Mouse (Mus musculus) forebrain, embryonic 16.5 days (tissue): ENCODE results near the gene Sp1. TPM values are rescaled to one million over a fixed set of nuclear protein-coding genes. Genes with fewer than 3 reads are reported as not detected.

Source experiments
- ATAC-seq: fragments of 200-750 bp; cut with Nextera tagmentation; 2 replicates; pipeline ENCODE4 v1.8.0; 2017; ENCODE audit warnings: mild to moderate bottlenecking, moderate library complexity
- H3K27ac ChIP-seq: fragments of 300-500 bp; sonication (generic); 2 replicates; pipeline ENCODE4 v1.5.1; 2014; ENCODE audit warnings: low read length, control low read depth
- H3K27me3 ChIP-seq: fragments of 300-500 bp; sonication (generic); replicated peaks from 2 replicates; pipeline ENCODE4 v1.6.1; 2014; ENCODE audit warnings: low read length; ENCODE audit not compliant: control insufficient read depth, insufficient read depth
- H3K36me3 ChIP-seq: fragments of 300-500 bp; sonication (generic); 2 replicates; pipeline ENCODE4 v1.6.1; 2014; ENCODE audit not compliant: control insufficient read depth, insufficient read depth
- H3K4me1 ChIP-seq: fragments of 300-500 bp; sonication (generic); replicated peaks from 2 replicates; pipeline ENCODE4 v1.6.1; 2014; ENCODE audit warnings: low read length; ENCODE audit not compliant: control insufficient read depth, insufficient read depth
- H3K4me2 ChIP-seq: fragments of 300-500 bp; sonication (generic); 2 replicates; pipeline ENCODE4 v1.6.1; 2014; ENCODE audit warnings: mild to moderate bottlenecking, low read length, control low read depth
- H3K4me3 ChIP-seq: fragments of 300-500 bp; sonication (generic); replicated peaks from 2 replicates; pipeline ENCODE4 v1.5.1; 2014; ENCODE audit warnings: mild to moderate bottlenecking, low read length, control low read depth
- H3K9ac ChIP-seq: fragments of 300-500 bp; sonication (generic); replicated peaks from 2 replicates; pipeline ENCODE4 v1.6.1; 2014; ENCODE audit warnings: low read depth, low read length, control low read depth
- H3K9me3 ChIP-seq: fragments of 300-500 bp; sonication (generic); 2 replicates; pipeline ENCODE4 v1.6.1; 2016; ENCODE audit warnings: low read length; ENCODE audit not compliant: control insufficient read depth
- WGBS: fragments of 180-500 bp; shearing (Covaris S2); extraction: QIAGEN DNeasy Blood & Tissue Kit; methylation state at CpG from one replicate; pipeline ENCODE4 v1.1.7; 2014; 5-methylcytosine and 5-hydroxymethylcytosine counted together
- polyA plus RNA-seq: library from polyadenylated mRNA; unstranded; fragments of >200 nt; fragmentation: Nextera tagmentation; extraction: Ambion mirVana; gene quantifications from 2 replicates; pipeline ENCODE4 v1.2.1, GENCODE M21; 2015

Sp1 gene
- polyA plus RNA-seq, 1 experiment from 2014 or later, result 5.0 TPM

DNA sequence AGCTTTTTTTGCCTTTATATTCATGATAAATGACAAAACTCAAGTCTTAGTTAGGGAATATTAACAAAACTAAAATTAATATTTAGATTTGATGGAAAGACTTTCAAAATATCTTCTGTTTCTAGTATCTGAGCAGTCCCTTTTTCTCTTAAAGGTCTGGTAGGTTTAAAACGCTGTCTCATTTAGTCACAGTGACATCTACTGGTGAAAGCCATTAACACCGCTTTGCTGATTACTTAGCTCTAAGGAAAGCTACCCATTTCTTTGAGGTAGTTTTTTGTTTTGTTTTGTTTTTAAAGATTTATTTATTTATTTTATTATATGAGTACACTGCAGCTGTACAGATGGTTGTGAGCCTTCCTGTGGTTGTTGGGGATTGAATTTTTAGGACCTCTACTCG, 15.5 kb downstream of the Sp1 start:
- no peak overlapping the region for H3K27ac ChIP-seq
- H3K9me3 ChIP-seq, result no peaks in the 10 kb centered on the region
- ATAC-seq, result no peak
- 54% methylated on average over 3 of the region's 3 CpGs for WGBS
- no peak overlapping the region for H3K4me2 ChIP-seq
- H3K4me1 ChIP-seq, result no peaks in the 10 kb centered on the region; the same call in 1 of the 2 replicates
- 0 out of 2 replicates have a peak, but pooled peaks cover 5% of the 10 kb centered on the region for H3K36me3 ChIP-seq
- no peaks in the 10 kb centered on the region for H3K27me3 ChIP-seq
- H3K9ac ChIP-seq, result no peak overlapping the region
- no peak overlapping the region for H3K4me3 ChIP-seq

DNA sequence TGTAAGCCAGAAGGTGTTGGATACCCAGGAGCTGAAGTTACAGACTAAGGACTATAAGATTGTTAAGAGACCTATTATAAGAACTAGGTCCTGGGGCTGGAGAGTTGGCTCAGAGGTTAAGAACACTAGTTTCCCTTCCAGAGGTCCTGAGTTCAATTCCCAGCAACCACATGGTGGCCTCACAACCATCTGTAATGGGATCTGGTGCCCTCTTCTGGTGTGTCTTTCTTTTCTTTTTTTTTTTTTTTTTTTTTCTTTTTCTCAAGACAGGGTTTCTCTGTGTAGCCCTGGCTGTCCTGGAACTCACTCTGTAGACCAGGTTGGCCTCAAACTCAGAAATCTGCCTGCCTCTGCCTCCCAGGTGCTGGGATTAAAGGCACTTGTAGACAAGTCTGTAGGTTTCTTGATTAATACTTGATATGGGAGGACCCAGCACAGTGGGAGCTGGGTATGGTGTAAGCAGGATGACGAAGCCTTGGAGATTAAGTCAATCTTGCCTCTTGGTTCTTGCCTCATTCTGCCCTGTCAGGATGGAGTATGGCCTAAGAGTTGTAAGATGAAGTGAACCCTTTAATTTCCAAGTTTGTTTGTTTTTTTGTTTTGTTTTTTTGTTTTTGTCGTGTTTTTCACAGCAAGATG, 17.8 kb downstream of the Sp1 start:
- Histone ChIP-seq H3K36me3 (peaks cover 13% of the 10 kb centered on the region; the same call in 1 of the 2 replicates), H3K9me3 (no peaks in the 10 kb centered on the region), H3K9ac (no peak overlapping the region), H3K27ac (no peak overlapping the region), H3K4me1 (no peaks in the 10 kb centered on the region), H3K4me3 (no peak overlapping the region), H3K4me2 (no peak overlapping the region), H3K27me3 (no peaks in the 10 kb centered on the region)
- no peak for ATAC-seq
- WGBS, result 96% methylated on average over 2 of the region's 2 CpGs

DNA sequence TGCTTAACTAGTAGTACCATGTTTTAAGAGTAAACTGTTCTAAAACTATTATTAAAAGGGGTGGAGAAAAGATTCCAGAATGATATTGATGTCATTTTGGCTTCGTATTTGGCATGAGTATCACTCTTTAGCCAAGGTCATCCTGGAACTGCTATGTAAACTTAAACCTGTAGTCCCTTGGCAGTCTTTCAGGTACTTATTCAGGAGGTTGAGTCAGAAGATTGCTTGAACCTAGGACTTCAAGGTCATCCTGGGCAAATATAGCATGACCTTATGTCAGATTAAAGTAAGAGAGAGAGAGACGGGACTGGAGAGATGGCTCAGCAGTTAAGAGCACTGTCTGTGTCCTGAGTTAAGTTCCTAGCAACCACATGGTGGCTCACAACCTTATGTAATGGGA, 18.7 kb downstream of the Sp1 start:
- Histone ChIP-seq H3K4me3 (no peak overlapping the region), H3K27me3 (no peaks in the 10 kb centered on the region), H3K9ac (no peak overlapping the region), H3K4me2 (no peak overlapping the region), H3K9me3 (no peaks in the 10 kb centered on the region), H3K4me1 (no peaks in the 10 kb centered on the region), H3K36me3 (peaks cover 13% of the 10 kb centered on the region; the same call in 1 of the 2 replicates), H3K27ac (no peak overlapping the region)
- WGBS, result 97% methylated on average over 2 of the region's 2 CpGs
- no peak for ATAC-seq

DNA sequence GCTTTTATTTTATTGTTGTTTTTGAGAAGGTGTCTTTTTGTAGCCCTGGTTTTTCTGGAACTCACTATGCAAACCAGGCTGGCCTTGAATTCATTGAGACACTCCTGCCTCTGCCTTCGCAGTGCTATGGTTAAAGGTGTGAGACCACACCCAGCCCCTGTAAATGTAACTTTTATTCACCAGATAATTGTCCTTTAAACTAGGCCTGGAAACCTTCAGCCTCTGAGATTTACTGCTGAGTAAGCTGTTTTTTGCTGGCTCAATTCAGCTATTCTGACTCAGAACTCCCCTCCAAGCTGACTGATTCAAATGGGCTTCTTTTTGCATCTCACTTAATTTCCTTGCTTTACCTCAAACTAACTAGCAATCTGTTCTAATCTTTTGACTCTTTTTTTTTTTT, 21.0 kb downstream of the Sp1 start:
- H3K9ac ChIP-seq, result no peak overlapping the region
- H3K4me3 ChIP-seq, result no peak overlapping the region
- ATAC-seq, result no peak
- H3K36me3 ChIP-seq, result peaks cover 20% of the 10 kb centered on the region
- H3K4me2 ChIP-seq, result no peak overlapping the region
- 92% methylated on average over 1 of the region's 1 CpGs for WGBS
- no peaks in the 10 kb centered on the region for H3K4me1 ChIP-seq
- H3K27me3 ChIP-seq, result no peaks in the 10 kb centered on the region
- H3K27ac ChIP-seq, result no peak overlapping the region
- H3K9me3 ChIP-seq, result no peaks in the 10 kb centered on the region

DNA sequence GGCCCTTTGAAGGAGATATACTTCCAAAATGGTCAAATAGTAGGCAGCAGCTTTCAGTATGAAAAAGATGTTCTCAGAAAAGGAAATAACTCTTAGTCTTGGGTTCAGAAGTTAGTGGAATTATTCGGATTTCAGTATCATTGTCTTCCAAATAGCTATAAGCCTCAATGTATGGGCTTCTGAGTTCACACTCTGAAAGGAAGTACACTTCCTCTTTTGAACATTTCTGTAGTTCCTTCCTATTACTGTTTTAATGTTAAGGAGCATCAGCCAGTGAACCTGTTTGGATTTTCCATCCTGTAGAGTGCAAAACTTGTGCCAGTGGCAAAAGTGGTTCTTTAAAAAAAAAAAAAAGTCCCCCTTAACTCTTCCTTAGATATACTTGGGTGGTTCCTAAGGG, 26.1 kb downstream of the Sp1 start:
- H3K27ac ChIP-seq, result no peak overlapping the region
- no peaks in the 10 kb centered on the region for H3K9me3 ChIP-seq
- no peak for ATAC-seq
- no peak overlapping the region for H3K9ac ChIP-seq
- H3K4me2 ChIP-seq, result no peak overlapping the region
- WGBS, result 97% methylated on average over 1 of the region's 1 CpGs
- H3K36me3 ChIP-seq, result peaks cover 18% of the 10 kb centered on the region
- H3K27me3 ChIP-seq, result no peaks in the 10 kb centered on the region
- H3K4me3 ChIP-seq, result no peak overlapping the region
- no peaks in the 10 kb centered on the region for H3K4me1 ChIP-seq

DNA sequence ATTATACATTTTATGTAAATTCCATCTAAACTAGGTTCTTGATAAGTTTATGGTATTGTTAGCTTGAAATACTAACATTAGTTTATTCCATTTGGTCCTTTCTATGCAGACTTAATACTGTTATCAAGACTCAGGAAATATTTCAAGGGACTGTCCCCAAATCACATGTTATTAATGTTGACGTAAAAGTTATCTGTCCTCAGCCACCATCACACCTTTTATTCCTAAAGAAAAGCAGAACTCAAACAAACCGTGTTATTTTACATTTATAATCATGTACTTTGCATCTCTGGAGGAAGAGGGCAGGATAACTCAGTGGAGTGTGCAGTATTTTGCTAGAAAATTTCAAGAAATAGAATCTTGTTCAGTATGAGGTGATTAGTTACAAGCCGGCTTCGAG, 27.2 kb downstream of the Sp1 start:
- H3K4me1 ChIP-seq, result no peaks in the 10 kb centered on the region
- WGBS, result 94% methylated on average over 4 of the region's 4 CpGs
- no peak for ATAC-seq

DNA sequence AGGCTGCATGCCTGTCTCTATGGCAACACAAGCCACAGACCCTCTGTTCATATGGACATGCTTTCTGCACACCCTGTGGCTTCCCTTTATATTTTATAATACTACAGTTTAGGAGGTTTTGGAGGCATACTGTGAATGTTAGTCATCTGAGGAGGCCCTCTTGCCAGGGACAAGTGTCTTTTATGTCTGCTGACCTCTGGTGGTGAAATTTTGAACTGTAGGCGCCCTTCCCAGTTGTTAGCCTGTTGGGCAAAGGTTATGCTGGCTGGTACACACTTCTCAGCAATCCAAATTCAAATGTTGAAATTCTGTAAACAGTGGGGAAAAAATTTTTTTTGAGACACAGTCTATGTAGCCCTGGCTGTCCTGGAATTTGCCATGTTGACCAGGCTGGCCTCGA, 36.5 kb downstream of the Sp1 start:
- ATAC-seq, result no peak
- whole genome bisulfite sequencing, result 47% methylated on average over 2 of the region's 2 CpGs

More for the DNA sequence above, 27.2 kb downstream of the Sp1 start:
- Histone ChIP-seq H3K9ac (no peak overlapping the region), H3K27ac (no peak overlapping the region), H3K9me3 (no peaks in the 10 kb centered on the region), H3K4me3 (no peak overlapping the region), H3K27me3 (no peaks in the 10 kb centered on the region), H3K36me3 (peaks cover 16% of the 10 kb centered on the region), H3K4me2 (no peak overlapping the region)

DNA sequence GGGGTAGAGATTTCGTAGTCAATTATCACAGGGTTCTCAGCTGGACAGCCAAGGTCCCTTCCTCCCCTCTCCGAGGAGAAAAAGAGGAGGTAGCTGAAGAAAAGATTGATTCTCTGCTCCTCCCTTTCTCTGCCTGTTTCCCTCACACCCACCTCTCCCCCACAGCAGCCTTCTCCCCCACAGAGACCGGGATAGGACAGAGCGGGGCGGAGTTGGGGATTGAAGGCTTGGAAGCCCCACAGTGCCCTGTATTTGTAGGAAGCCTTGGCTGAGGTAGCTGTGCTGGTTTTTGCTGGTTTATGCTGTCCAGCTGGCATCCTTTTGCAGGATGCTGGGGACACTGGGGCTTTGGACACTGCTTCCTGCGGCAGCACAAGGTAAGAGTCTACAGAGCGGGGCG, 39.2 kb downstream of the Sp1 start, which contains the start of gene Amhr2:
Gene Amhr2 (plus strand): TSS at position 222 of the 400 bp plus-strand sequence.
- no peak for ATAC-seq
- Histone ChIP-seq H3K27ac (no peak within 1 kb of the TSS), H3K9me3 (no peaks in the 10 kb centered on the region), H3K4me2 (no peak within 1 kb of the TSS), H3K27me3 (no peaks in the 10 kb centered on the region), H3K9ac (no peak within 1 kb of the TSS), H3K4me1 (no peaks in the 10 kb centered on the region), H3K4me3 (no peak within 1 kb of the TSS), H3K36me3 (no peaks in the 10 kb centered on the region)
- WGBS, result 59% methylated on average over 8 of the region's 8 CpGs

More for the DNA sequence above, 36.5 kb downstream of the Sp1 start:
- H3K27me3 ChIP-seq, result no peaks in the 10 kb centered on the region
- no peaks in the 10 kb centered on the region for H3K9me3 ChIP-seq
- no peaks in the 10 kb centered on the region for H3K4me1 ChIP-seq
- no peak overlapping the region for H3K9ac ChIP-seq
- no peak overlapping the region for H3K4me2 ChIP-seq
- H3K36me3 ChIP-seq, result no peaks in the 10 kb centered on the region
- H3K27ac ChIP-seq, result no peak overlapping the region
- no peak overlapping the region for H3K4me3 ChIP-seq

DNA sequence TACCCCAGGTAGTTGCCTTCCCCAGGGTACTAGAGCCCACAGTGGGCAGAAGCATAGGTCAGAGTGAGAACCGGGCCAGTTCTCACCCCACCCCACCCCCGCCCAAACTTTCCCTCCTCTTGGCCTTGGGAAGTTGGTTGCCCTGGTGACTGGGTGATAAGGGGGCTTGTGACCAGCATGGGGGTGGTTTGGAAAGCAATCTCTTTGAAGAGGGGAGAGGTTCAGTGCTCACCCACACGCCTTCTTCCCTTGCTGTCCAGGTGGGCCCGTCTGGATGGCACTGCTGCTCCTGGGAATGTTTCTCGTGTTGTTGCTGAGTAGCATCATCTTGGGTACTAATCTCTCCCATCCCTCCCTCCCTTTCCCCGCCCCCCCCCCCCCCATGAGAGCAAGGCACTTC, 40.5 kb downstream of the Sp1 start:
- no peak overlapping the region for H3K4me3 ChIP-seq
- H3K4me1 ChIP-seq, result no peaks in the 10 kb centered on the region
- no peaks in the 10 kb centered on the region for H3K36me3 ChIP-seq
- ATAC-seq, result no peak
- H3K27ac ChIP-seq, result no peak overlapping the region
- 61% methylated on average over 4 of the region's 6 CpGs for WGBS
- no peak overlapping the region for H3K9ac ChIP-seq
- H3K27me3 ChIP-seq, result no peaks in the 10 kb centered on the region
- no peak overlapping the region for H3K4me2 ChIP-seq
- H3K9me3 ChIP-seq, result no peaks in the 10 kb centered on the region

DNA sequence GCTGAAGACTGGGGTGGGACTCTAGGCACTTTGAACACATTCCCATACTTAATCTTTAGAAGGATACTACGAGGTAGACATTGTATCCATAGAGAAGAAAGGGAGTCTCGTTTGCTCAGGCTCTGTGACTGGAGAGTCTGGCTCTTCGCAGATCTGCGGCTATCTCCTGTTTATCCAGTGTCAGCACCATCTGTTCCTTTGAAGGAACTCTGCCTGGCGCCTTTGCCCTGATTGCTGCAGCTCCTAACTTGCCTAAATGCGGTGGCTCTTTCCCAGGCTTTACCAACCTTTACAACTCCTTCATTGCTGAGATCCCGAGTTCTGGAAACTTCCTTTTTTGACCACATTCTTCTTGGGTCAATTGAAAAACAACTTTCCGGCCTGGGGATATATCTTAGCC, 43.4 kb downstream of the Sp1 start:
- ATAC-seq, result no peak
- 73% methylated on average over 8 of the region's 8 CpGs for WGBS
- H3K4me2 ChIP-seq, result no peak overlapping the region
- no peak overlapping the region for H3K9ac ChIP-seq
- no peaks in the 10 kb centered on the region for H3K27me3 ChIP-seq
- H3K9me3 ChIP-seq, result no peaks in the 10 kb centered on the region
- H3K36me3 ChIP-seq, result no peaks in the 10 kb centered on the region
- no peak overlapping the region for H3K4me3 ChIP-seq
- H3K27ac ChIP-seq, result no peak overlapping the region
- no peaks in the 10 kb centered on the region for H3K4me1 ChIP-seq
